Comparison of ENCODE assay signal across 16 mouse cellular contexts in the genomic region with DNA sequence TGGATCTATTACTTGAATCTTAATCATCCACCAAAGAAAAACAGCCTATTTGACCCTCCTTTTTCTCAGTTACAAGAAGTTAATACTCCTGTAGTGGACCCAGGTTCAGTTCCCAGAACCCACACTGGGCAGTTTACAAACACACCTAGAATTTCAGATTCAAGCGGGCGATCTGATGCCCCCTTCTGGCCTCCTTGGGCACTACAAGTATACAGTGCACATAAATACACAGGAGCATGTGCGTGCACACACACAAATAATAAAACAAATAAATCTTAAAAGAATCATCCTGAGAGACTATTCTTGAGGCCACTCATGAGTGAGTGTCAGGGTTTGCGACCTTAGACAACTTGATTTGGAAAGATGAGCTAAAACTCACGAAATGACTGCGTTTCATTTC.
DNase-seq lines count a peak whose midpoint lies in the region; ATAC-seq and TF ChIP-seq lines count a peak whose summit lies in the region.
"Had no signal": no experiment of that assay in that cellular context is flagged by ENCODE, and none has a peak within 500 bp of the region (broad histone marks: within the 10 kb centered on the region; RNA-seq: fewer than 3 reads in every experiment).

No protein-coding gene starts in this region.

- H3K4me2 ChIP-seq in neural tube, embryonic 13.5 days: no peak overlapping the region
- no peak overlapping the region for H3K4me2 ChIP-seq in stomach, postnatal 0 days (replicated peaks; ENCODE audit: low read depth)
- H3K4me2 ChIP-seq: forebrain, embryonic 13.5 days; heart, embryonic 13.5 days had no signal

- no peaks in the 10 kb centered on the region for H3K36me3 ChIP-seq in kidney, adult 2 months (ENCODE audit: control insufficient read depth, insufficient read depth, low read length)
- 0 out of 2 replicates have a peak, but pooled peaks cover 5% of the 10 kb centered on the region for H3K36me3 ChIP-seq in neural tube, embryonic 13.5 days
- no peaks in the 10 kb centered on the region for H3K36me3 ChIP-seq in stomach, postnatal 0 days (ENCODE audit: control insufficient read depth, insufficient read depth, low read length)
- H3K36me3 ChIP-seq: heart, embryonic 13.5 days had no signal

- TF ChIP-seq POLR2A in kidney, adult 2 months (IDR thresholded peaks at IDR 0.05; ENCODE audit: low read depth, low read length): no peak
- TF ChIP-seq POLR2A in cortical plate, adult 2 months (IDR thresholded peaks at IDR 0.05; ENCODE audit: extremely low read depth, insufficient read depth, low read length): no peak

- TF ChIP-seq EP300 in stomach, postnatal 0 days (optimal IDR thresholded peaks at IDR 0.05): no peak

- no peak overlapping the region for H3K4me3 ChIP-seq in kidney, adult 2 months (ENCODE audit: insufficient read depth, low read depth, low read length)
- H3K4me3 ChIP-seq in neural tube, embryonic 13.5 days: no peak overlapping the region
- H3K4me3 ChIP-seq in cortical plate, adult 2 months (ENCODE audit: insufficient read depth, low read length): no peak overlapping the region
- no peak overlapping the region for H3K4me3 ChIP-seq in stomach, postnatal 0 days (ENCODE audit: low read depth, low read length)
- H3K4me3 ChIP-seq: forebrain, embryonic 13.5 days; gastrocnemius, adult 2 months; heart, embryonic 13.5 days had no signal

- 0 out of 2 replicates have a peak, but pooled peaks have one; percentile 5 for TF ChIP-seq CTCF in kidney, adult 2 months (conservative IDR thresholded peaks at IDR 0.05; ENCODE audit: insufficient read depth, insufficient read length, low read depth, low read length)
- TF ChIP-seq CTCF in cortical plate, adult 2 months (IDR thresholded peaks at IDR 0.05; ENCODE audit: extremely low read depth, insufficient read depth, low read length): 0 out of 2 replicates have a peak, but pooled peaks have one; percentile 0
- peak; percentile 39 for TF ChIP-seq CTCF in stomach, postnatal 0 days (IDR thresholded peaks at IDR 0.05; ENCODE audit: low read depth)

- H3K27ac ChIP-seq in kidney, adult 2 months (ENCODE audit: insufficient read depth, low read depth, low read length): no peak overlapping the region
- H3K27ac ChIP-seq in neural tube, embryonic 13.5 days (replicated peaks): peak overlapping the region; percentile 72
- H3K27ac ChIP-seq in cortical plate, adult 2 months (ENCODE audit: insufficient read depth, low read length): no peak overlapping the region
- no peak overlapping the region for H3K27ac ChIP-seq in stomach, postnatal 0 days (replicated peaks)
- H3K27ac ChIP-seq: forebrain, embryonic 13.5 days; gastrocnemius, adult 2 months; heart, embryonic 13.5 days had no signal

- no peaks in the 10 kb centered on the region for H3K27me3 ChIP-seq in kidney, adult 2 months (replicated peaks; ENCODE audit: control insufficient read depth, insufficient read depth, low read length)
- H3K27me3 ChIP-seq in neural tube, embryonic 13.5 days: no peaks in the 10 kb centered on the region
- H3K27me3 ChIP-seq in stomach, postnatal 0 days (ENCODE audit: control insufficient read depth, insufficient read depth, low read length): no peaks in the 10 kb centered on the region
- H3K27me3 ChIP-seq: forebrain, embryonic 13.5 days; heart, embryonic 13.5 days had no signal

- no peaks in the 10 kb centered on the region for H3K4me1 ChIP-seq in kidney, adult 2 months (ENCODE audit: control insufficient read depth, insufficient read depth, low read length)
- H3K4me1 ChIP-seq in neural tube, embryonic 13.5 days (replicated peaks): peaks cover 11% of the 10 kb centered on the region
- H3K4me1 ChIP-seq in cortical plate, adult 2 months (ENCODE audit: control insufficient read depth, insufficient read depth, low read length): no peaks in the 10 kb centered on the region; the same call in none of the 2 replicates
- no peaks in the 10 kb centered on the region for H3K4me1 ChIP-seq in stomach, postnatal 0 days (replicated peaks; ENCODE audit: control insufficient read depth, insufficient read depth)
- H3K4me1 ChIP-seq: heart, embryonic 13.5 days had no signal

- no peak overlapping the region for H3K9ac ChIP-seq in neural tube, embryonic 13.5 days
- H3K9ac ChIP-seq in stomach, postnatal 0 days (ENCODE audit: low read length): no peak overlapping the region
- H3K9ac ChIP-seq: forebrain, embryonic 13.5 days; heart, embryonic 13.5 days had no signal

- no peak for DNase-seq in kidney, adult 2 months
- no peak for DNase-seq in kidney, postnatal 25 days
- DNase-seq in neural tube, embryonic 10.5 days (ENCODE audit: extremely low spot score, low spot score): no peak
- DNase-seq in stomach, postnatal 0 days (ENCODE audit: low spot score): no peak
- no peak for DNase-seq in adrenal gland, adult 8-10 months
- no peak for DNase-seq in left cerebral cortex, adult 18-20 months (ENCODE audit: low spot score in 2 of 2)
- DNase-seq: adrenal gland, postnatal 14 days; cerebellum, postnatal 36 days; gastrocnemius, adult 2 months; right cerebral cortex, postnatal 4 days; thymus, postnatal 36 days had no signal

- WGBS in kidney, adult 2 months: 86% methylated on average over 6 of the region's 6 CpGs
- WGBS in neural tube, embryonic 13.5 days: 70% methylated on average over 6 of the region's 6 CpGs
- 86% methylated on average over 6 of the region's 6 CpGs for WGBS in stomach, postnatal 0 days

- peak; percentile 36; the same call in 1 of the 2 replicates for ATAC-seq in neural tube, embryonic 13.5 days (ENCODE audit: low read depth)
- no peak for ATAC-seq in stomach, postnatal 0 days (ENCODE audit: low FRiP score, low TSS enrichment)
- ATAC-seq: forebrain, embryonic 13.5 days; inflammation-experienced regulatory T-cells, adult 6 months had no signal

- H3K9me3 ChIP-seq in neural tube, embryonic 13.5 days: no peaks in the 10 kb centered on the region
- no peaks in the 10 kb centered on the region for H3K9me3 ChIP-seq in stomach, postnatal 0 days (ENCODE audit: control insufficient read depth, low read length)
- H3K9me3 ChIP-seq: forebrain, embryonic 13.5 days had no signal
